Mouse (Mus musculus): Measurements from ENCODE around the gene Snrpd2. TPM values are rescaled to one million over a fixed set of nuclear protein-coding genes. Genes with fewer than 3 reads are reported as not detected.
A peak's percentile ranks its signal among the peaks of the same experiment; 100 is the strongest.

Snrpd2 gene
- total RNA-seq (2021), result 10 to 100 TPM; 47.3 to 49.9 TPM
- long read RNA-seq, experiment 1, transcript Snrpd2-201 (3 exons, 1,420 nt), result major isoform, 138 of 140 reads
- long read RNA-seq, experiment 1, partial matches to known transcripts, result 0 of 140 reads
- long read RNA-seq, experiment 1, other reads (novel, unspliced or antisense), result 2 of 140 reads
- long read RNA-seq, experiment 2, transcript Snrpd2-201 (3 exons, 1,420 nt), result major isoform, 162 of 169 reads
- long read RNA-seq, experiment 2, partial matches to known transcripts, result 4 of 169 reads
- long read RNA-seq, experiment 2, other reads (novel, unspliced or antisense), result 3 of 169 reads

- DNase-seq, result peak; percentile 95 to 96
- intact Hi-C loops (cut with DNase I), result no loop called here
Measured at GRCm38 (mm10) chr7:19149626-19150025, at the start of gene Snrpd2. Gene Snrpd2, plus strand, starts transcription at chr7:19149722.

GRCm38 (mm10) chr7:19100290-19100689 is 49.2 kb upstream of the Snrpd2 start:
- intact Hi-C loops (cut with DNase I), result no loop called here

GRCm38 (mm10) chr7:19103741-19104140 is 45.8 kb upstream of the Snrpd2 start:
- intact Hi-C loops (cut with DNase I), result no loop called here
- DNase-seq, result no peak

More at GRCm38 (mm10) chr7:19100290-19100689, 49.2 kb upstream of the Snrpd2 start:
- no peak for DNase-seq

GRCm38 (mm10) chr7:19104486-19104885 is 45.0 kb upstream of the Snrpd2 start:
- DNase-seq, result no peak

GRCm38 (mm10) chr7:19107436-19107835 is 42.1 kb upstream of the Snrpd2 start:
- intact Hi-C loops (cut with DNase I), result no loop called here
- DNase-seq, result no peak

More at GRCm38 (mm10) chr7:19104486-19104885, 45.0 kb upstream of the Snrpd2 start:
- intact Hi-C loops (cut with DNase I), result no loop called here

- no peak for DNase-seq
- intact Hi-C loops (cut with DNase I), result no loop called here
Measured at GRCm38 (mm10) chr7:19109565-19109964, 40.0 kb upstream of the Snrpd2 start.

GRCm38 (mm10) chr7:19118028-19118771 is 31.3 kb upstream of the Snrpd2 start, which contains the start of gene Gm4969:
Gene Gm4969, minus strand, starts transcription at chr7:19118368.
- DNase-seq, result no peak
- intact Hi-C loops (cut with DNase I), result loop anchor here (2.0 kb wide), 1 partner anchor 23 kb away; the partner anchor contains the start of gene Six5

- intact Hi-C loops (cut with DNase I), result loop anchor here (2.0 kb wide), 1 partner anchor 24 kb away; the partner anchor contains the start of gene Six5
Measured at GRCm38 (mm10) chr7:19119083-19119482, 30.4 kb upstream of the Snrpd2 start.

GRCm38 (mm10) chr7:19119631-19120429 is 29.7 kb upstream of the Snrpd2 start, which contains the start of gene Fbxo46:
Gene Fbxo46, plus strand, starts transcription at chr7:19119859.
- intact Hi-C loops (cut with DNase I), result loop anchor here (2.0 kb wide), 1 partner anchor 25 kb away; the partner anchor contains the start of gene Six5
- peak; percentile 78 to 88 for DNase-seq

More at GRCm38 (mm10) chr7:19119083-19119482, 30.4 kb upstream of the Snrpd2 start:
- DNase-seq, result no peak

- intact Hi-C loops (cut with DNase I), result no loop called here
- DNase-seq, result no peak
Measured at GRCm38 (mm10) chr7:19121686-19122085, 27.8 kb upstream of the Snrpd2 start.

- DNase-seq, result no peak
- intact Hi-C loops (cut with DNase I), result no loop called here
Measured at GRCm38 (mm10) chr7:19124713-19125112, 24.8 kb upstream of the Snrpd2 start.

- intact Hi-C loops (cut with DNase I), result no loop called here
- no peak for DNase-seq
Measured at GRCm38 (mm10) chr7:19127744-19128143, 21.8 kb upstream of the Snrpd2 start.

GRCm38 (mm10) chr7:19129396-19129795 is 20.1 kb upstream of the Snrpd2 start:
- intact Hi-C loops (cut with DNase I), result no loop called here
- no peak for DNase-seq

GRCm38 (mm10) chr7:19130657-19131056 is 18.9 kb upstream of the Snrpd2 start:
- intact Hi-C loops (cut with DNase I), result no loop called here
- DNase-seq, result no peak

- DNase-seq, result peak; percentile 92 to 98
- intact Hi-C loops (cut with DNase I), result no loop called here
Measured at GRCm38 (mm10) chr7:19131324-19131848, 18.1 kb upstream of the Snrpd2 start.

GRCm38 (mm10) chr7:19136168-19136567 is 13.4 kb upstream of the Snrpd2 start:
- no peak for DNase-seq
- intact Hi-C loops (cut with DNase I), result no loop called here

GRCm38 (mm10) chr7:19136673-19137334 is 12.7 kb upstream of the Snrpd2 start:
- intact Hi-C loops (cut with DNase I), result no loop called here

GRCm38 (mm10) chr7:19137380-19137779 is 12.1 kb upstream of the Snrpd2 start:
- intact Hi-C loops (cut with DNase I), result no loop called here
- peak in 1 of 2 experiments; percentile 42 for DNase-seq

More at GRCm38 (mm10) chr7:19136673-19137334, 12.7 kb upstream of the Snrpd2 start:
- DNase-seq, result no peak

GRCm38 (mm10) chr7:19146793-19147192 is 2.7 kb upstream of the Snrpd2 start:
- intact Hi-C loops (cut with DNase I), result no loop called here
- no peak for DNase-seq
